Mouse (Mus musculus): Measurements from ENCODE around the gene Gm38431.

DNA sequence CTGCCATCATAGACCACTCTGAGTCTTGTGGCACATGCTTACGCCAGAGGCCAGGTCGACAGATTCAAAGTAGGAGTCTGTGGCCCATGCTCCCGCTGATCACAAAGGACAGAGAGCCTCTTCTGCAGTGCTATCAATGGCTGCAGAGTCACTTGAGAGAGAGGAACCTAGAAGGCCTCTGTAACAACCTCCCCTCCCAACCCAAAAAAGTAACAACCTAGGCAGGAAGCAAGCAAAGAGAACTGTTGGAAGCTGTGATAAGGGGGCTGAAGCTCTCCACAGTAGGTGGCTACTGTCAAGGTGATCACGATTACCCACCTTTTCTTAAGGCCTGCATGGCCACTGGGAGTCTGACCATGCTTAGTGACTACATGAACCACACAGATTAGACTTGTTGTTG, 48.2 kb downstream of the Gm38431 start:
- TF ChIP-seq GATA1 (IDR thresholded peaks at IDR 0.05; ENCODE audit: borderline replicate concordance, low read length) (no peak), CTCF (IDR thresholded peaks at IDR 0.05; ENCODE audit: low read depth, low read length) (no peak), POLR2AphosphoS5 (IDR thresholded peaks at IDR 0.05; ENCODE audit: insufficient replicate concordance, low read depth, low read length) (no peak), TAL1 (conservative IDR thresholded peaks at IDR 0.05; ENCODE audit: low read depth, low read length) (no peak)
